Mouse (Mus musculus): ENCODE data around the gene Mmaa. TPM values are rescaled to one million over a fixed set of nuclear protein-coding genes. Genes with fewer than 3 reads are reported as not detected.

The Mmaa gene
- total and polyA plus RNA-seq, 3 experiments = 3.3 to 4.7 (median 4.1) TPM

DNA sequence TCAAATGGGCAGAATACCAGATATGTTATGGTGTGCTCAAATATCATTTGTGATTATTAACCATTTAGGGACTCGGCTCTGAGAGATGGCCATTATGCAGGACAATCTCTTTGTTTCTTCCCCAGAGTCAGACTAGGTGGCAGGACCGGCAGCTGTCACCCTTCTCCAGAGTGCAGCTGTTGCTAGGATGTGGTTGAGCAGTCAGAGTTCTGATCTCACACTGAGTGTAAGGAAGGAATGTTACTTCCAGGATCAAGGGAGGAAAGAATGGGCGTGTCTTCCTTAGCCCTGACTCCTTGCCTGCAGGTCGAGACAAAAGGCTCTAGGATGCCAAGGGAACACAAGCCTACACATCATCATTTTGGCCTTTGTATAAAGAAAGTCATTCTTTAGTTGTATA, 67.5 kb downstream of the Mmaa start:
- TF ChIP-seq ZNF384 (IDR thresholded peaks at IDR 0.05; ENCODE audit: low read depth, low read length) = no peak
- TF ChIP-seq POLR2A (IDR thresholded peaks at IDR 0.05; ENCODE audit: low read depth, low read length) = no peak
- TF ChIP-seq MXI1 (IDR thresholded peaks at IDR 0.05; ENCODE audit: low read depth, low read length) = no peak
- no peak for TF ChIP-seq ZMIZ1 (IDR thresholded peaks at IDR 0.05; ENCODE audit: low read depth, low read length)
- no peak for TF ChIP-seq USF2 (conservative IDR thresholded peaks at IDR 0.05; ENCODE audit: low read depth, low read length)
- no peak for TF ChIP-seq CTCF (conservative IDR thresholded peaks at IDR 0.05 in 1 of 2, IDR thresholded peaks at IDR 0.05 in 1 of 2; ENCODE audit: low read depth in 2 of 2, low read length in 2 of 2)
- TF ChIP-seq PAX5 (IDR thresholded peaks at IDR 0.05; ENCODE audit: low read length) = no peak
- TF ChIP-seq MEF2A (IDR thresholded peaks at IDR 0.05; ENCODE audit: borderline replicate concordance, low read depth, low read length) = no peak
- TF ChIP-seq JUN (IDR thresholded peaks at IDR 0.05; ENCODE audit: insufficient read depth, low read depth, low read length) = no peak
- no peak overlapping the region for H3K4me2 ChIP-seq (ENCODE audit: insufficient read depth, low read depth, poor library complexity, severe bottlenecking)
- H3K27ac ChIP-seq (ENCODE audit: insufficient read depth, low read depth) = no peak overlapping the region
- in situ Hi-C loops (cut with MboI; ENCODE audit: low pct_ligation_motif_present, low pct_unique_long_range_greater_than_20kb, low sequenced_read_pairs) = no loop called here
- no peak for DNase-seq (ENCODE audit: extremely low read depth)
- H3K4me1 ChIP-seq (ENCODE audit: control insufficient read depth in 1 of 2, insufficient read depth in 2 of 2) = peaks cover 3 to 23% of the 10 kb centered on the region in 2 experiments; a peak in 3 of 4 replicates
- peaks cover 17% of the 10 kb centered on the region for H3K9me3 ChIP-seq (replicated peaks; ENCODE audit: low read length)
- H3K27me3 ChIP-seq (replicated peaks) = no peaks in the 10 kb centered on the region
- no peaks in the 10 kb centered on the region for H3K79me2 ChIP-seq (replicated peaks; ENCODE audit: control insufficient read depth, extremely low read depth, insufficient read depth, poor library complexity, severe bottlenecking)
- H3K36me3 ChIP-seq (replicated peaks in 1 of 2; ENCODE audit: control insufficient read depth in 1 of 2, insufficient read depth in 1 of 2, low read length in 1 of 2) = peaks cover 7 to 30% of the 10 kb centered on the region in 2 experiments
- H3K9ac ChIP-seq (ENCODE audit: insufficient read depth, low read depth) = no peak overlapping the region
- dilution Hi-C loops (cut with MboI; ENCODE audit: extremely low pct_ligation_motif_present, extremely low pct_unique_long_range_greater_than_20kb, low sequenced_read_pairs) = no loop called here
- no peak overlapping the region for H3K4me3 ChIP-seq (replicated peaks in 1 of 3; ENCODE audit: low read depth in 2 of 3, low read length in 2 of 3, poor library complexity in 1 of 3)

DNA sequence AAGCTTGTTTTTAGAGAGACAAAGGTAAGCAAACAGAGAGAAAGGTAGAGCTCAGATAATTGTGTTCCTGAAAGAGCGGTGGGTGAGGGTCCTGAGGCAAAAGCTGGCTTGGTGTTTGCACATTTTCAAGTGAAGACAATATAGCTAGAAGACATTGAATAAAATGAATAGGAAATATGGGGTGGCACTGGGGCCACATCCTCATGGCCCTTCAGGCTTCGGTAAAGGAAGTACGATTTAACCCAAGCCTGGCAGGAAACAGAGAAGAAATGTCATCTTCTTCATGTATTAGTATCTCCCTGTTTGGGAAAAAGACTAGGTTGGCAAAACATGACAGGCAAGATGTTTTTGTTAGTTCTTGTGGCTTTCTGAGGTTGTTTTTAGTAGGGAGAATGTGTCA, 68.7 kb downstream of the Mmaa start:
- peaks cover 7 to 27% of the 10 kb centered on the region in 2 experiments for H3K36me3 ChIP-seq (replicated peaks in 1 of 2; ENCODE audit: control insufficient read depth in 1 of 2, insufficient read depth in 1 of 2, low read length in 1 of 2)
- in situ Hi-C loops (cut with MboI; ENCODE audit: low pct_ligation_motif_present, low pct_unique_long_range_greater_than_20kb, low sequenced_read_pairs) = no loop called here
- no peak for TF ChIP-seq ETS1 (conservative IDR thresholded peaks at IDR 0.05; ENCODE audit: low read depth, low read length)
- TF ChIP-seq KAT2A (IDR thresholded peaks at IDR 0.05; ENCODE audit: insufficient replicate concordance, low read length) = no peak
- TF ChIP-seq PAX5 (IDR thresholded peaks at IDR 0.05; ENCODE audit: low read length) = no peak
- no peak for TF ChIP-seq ZC3H11A (IDR thresholded peaks at IDR 0.05; ENCODE audit: low read depth, low read length)
- TF ChIP-seq MXI1 (IDR thresholded peaks at IDR 0.05; ENCODE audit: low read depth, low read length) = no peak
- TF ChIP-seq MAX (IDR thresholded peaks at IDR 0.05; ENCODE audit: low read length) = no peak
- no peak for TF ChIP-seq SIN3A (IDR thresholded peaks at IDR 0.05; ENCODE audit: low read length)
- TF ChIP-seq EP300 (IDR thresholded peaks at IDR 0.05; ENCODE audit: low read length) = no peak
- TF ChIP-seq MYC (IDR thresholded peaks at IDR 0.05; ENCODE audit: low read depth, low read length) = no peak
- no peak for TF ChIP-seq ZMIZ1 (IDR thresholded peaks at IDR 0.05; ENCODE audit: low read depth, low read length)
- no peak for TF ChIP-seq HCFC1 (IDR thresholded peaks at IDR 0.05; ENCODE audit: low read depth, low read length)
- no peak for TF ChIP-seq TCF12 (IDR thresholded peaks at IDR 0.05; ENCODE audit: low read depth, low read length)
- no peak for TF ChIP-seq USF2 (conservative IDR thresholded peaks at IDR 0.05; ENCODE audit: low read depth, low read length)
- no peak for TF ChIP-seq ELF1 (IDR thresholded peaks at IDR 0.05; ENCODE audit: low read depth, low read length)
- no peak for TF ChIP-seq CHD2 (IDR thresholded peaks at IDR 0.05; ENCODE audit: low read length)
- TF ChIP-seq GABPA (IDR thresholded peaks at IDR 0.05; ENCODE audit: insufficient replicate concordance, low read depth, low read length) = no peak
- no peak for TF ChIP-seq CTCF (conservative IDR thresholded peaks at IDR 0.05 in 1 of 2, IDR thresholded peaks at IDR 0.05 in 1 of 2; ENCODE audit: low read depth in 2 of 2, low read length in 2 of 2)
- no peak for TF ChIP-seq ZNF384 (IDR thresholded peaks at IDR 0.05; ENCODE audit: low read depth, low read length)
- H3K27me3 ChIP-seq (replicated peaks) = no peaks in the 10 kb centered on the region
- peaks cover 15% of the 10 kb centered on the region for H3K9me3 ChIP-seq (replicated peaks; ENCODE audit: low read length)
- dilution Hi-C loops (cut with MboI; ENCODE audit: extremely low pct_ligation_motif_present, extremely low pct_unique_long_range_greater_than_20kb, low sequenced_read_pairs) = no loop called here
- peaks cover 3 to 23% of the 10 kb centered on the region in 2 experiments; a peak in 3 of 4 replicates for H3K4me1 ChIP-seq (ENCODE audit: control insufficient read depth in 1 of 2, insufficient read depth in 2 of 2)
- H3K9ac ChIP-seq (ENCODE audit: insufficient read depth, low read depth) = peak overlapping the region; percentile 68
- H3K79me2 ChIP-seq (replicated peaks; ENCODE audit: control insufficient read depth, extremely low read depth, insufficient read depth, poor library complexity, severe bottlenecking) = no peaks in the 10 kb centered on the region
- H3K4me3 ChIP-seq (replicated peaks in 1 of 3; ENCODE audit: low read depth in 2 of 3, low read length in 2 of 3, poor library complexity in 1 of 3) = peak overlapping the region; percentile 22 to 38 (median 36)
- peak overlapping the region; percentile 80 for H3K4me2 ChIP-seq (ENCODE audit: insufficient read depth, low read depth, poor library complexity, severe bottlenecking)
- H3K27ac ChIP-seq (ENCODE audit: insufficient read depth, low read depth) = no peak overlapping the region
- DNase-seq (ENCODE audit: extremely low read depth) = peak; percentile 7
